Mouse (Mus musculus) central nervous system, embryonic 11.5 days (tissue): ENCODE data around the gene Zfp784. TPM values are rescaled to one million over a fixed set of nuclear protein-coding genes. Genes with fewer than 3 reads are reported as not detected.

Source experiments
- polyA plus RNA-seq: library from polyadenylated mRNA; depleted of rRNA; stranded (reverse); fragments of >200 nt; gene quantifications from 2 replicates; pipeline ENCODE4 v1.2.3, GENCODE M21; 2012; rRNA removed

Gene Zfp784
- polyA plus RNA-seq = 2.4 and 4.1 TPM in 2 replicates

DNA sequence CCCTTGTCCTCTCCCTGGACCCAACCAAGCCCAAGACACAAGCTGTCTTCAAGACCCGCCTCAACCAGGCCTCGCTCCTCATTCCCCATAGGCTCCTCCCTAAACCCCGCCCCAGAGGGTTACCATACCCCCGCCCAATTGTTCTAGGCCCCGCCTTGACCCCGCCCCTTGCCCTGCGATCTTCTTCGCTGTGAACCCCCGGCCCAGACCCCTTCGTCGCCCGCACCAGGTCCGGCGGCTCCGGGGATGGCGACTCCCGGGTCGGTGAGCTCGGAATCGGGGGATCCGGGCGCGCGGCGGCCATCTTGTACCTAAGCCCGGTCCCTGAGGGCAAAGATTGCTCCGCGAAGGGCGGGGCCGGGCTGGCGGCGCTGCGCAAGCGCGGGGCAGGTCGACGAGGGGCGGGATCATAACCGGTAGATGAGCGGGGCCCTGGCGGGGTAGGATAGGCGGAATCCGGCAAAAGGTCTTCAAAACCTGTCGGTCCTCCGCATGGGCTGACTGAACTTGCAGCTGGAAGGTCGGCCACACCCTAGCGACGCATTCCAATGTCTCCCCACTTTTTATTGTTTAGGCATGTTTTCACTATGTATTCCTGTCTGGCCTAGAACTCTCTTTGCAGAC lies at the start of gene Zfp784:
Gene Zfp784 (minus strand): TSS at position 338 of the 624 bp plus-strand sequence.

GRCm38 (mm10) chr7:5080010-5080751 lies 41.9 kb upstream of the Zfp784 start, which contains the start of gene Epn1:
Epn1 (plus strand) TSS chr7:5080235.

DNA sequence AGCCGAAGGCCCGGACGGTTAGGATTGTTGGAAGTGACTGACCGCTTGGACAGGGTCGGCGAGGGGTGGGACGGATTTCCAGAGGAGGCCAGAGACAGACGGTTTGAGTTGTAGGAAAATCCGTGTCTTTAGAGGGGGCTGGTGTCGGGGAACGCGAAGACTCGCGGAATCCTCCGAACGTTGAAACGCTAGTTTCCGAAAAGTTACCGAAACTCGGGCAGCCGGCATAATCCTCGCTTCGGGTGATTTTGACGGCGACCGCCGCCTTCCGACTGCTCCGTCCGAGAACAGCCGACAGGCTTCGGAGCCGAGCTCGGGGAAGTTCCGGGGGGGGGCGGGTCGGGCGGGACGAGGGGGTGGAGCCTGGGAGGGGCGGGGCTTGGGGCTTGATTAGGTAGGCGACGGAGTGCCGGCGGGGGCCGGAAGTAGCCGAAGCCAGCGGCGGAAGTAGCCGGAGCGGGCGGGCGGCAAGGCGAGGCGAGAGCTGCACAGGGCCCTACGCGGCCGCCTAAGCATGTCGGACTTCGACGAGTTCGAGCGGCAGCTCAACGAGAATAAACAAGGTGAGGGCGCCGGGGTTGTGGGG lies 23.6 kb upstream of the Zfp784 start, which contains the start of gene U2af2:
Gene U2af2 (plus strand): TSS at position 370 of the 586 bp plus-strand sequence.

GRCm38 (mm10) chr7:5051193-5052192 lies 13.2 kb upstream of the Zfp784 start, which contains the start of gene Zfp580:
Zfp580 (plus strand) TSS chr7:5051538.

DNA sequence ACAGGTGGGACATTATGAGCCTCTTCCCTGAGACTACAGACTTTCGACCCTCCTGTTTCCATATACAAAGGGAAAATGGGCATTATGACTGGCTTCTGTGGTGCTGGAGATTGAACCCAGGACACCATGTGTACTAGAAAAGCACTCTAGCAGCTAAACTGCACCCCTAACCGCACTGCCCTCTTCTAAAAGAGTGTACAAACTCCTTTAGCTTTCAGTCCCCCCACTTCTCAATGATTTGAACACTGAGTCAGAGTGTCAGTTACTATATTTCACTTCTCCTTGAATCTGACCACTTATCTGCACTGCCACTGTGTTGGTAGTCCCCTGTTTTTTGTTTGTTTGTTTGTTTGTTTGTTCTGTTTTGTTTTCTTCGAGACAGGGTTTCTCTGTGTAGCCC lies 4.4 kb downstream of the Zfp784 start, which contains the start of gene 4632433K11Rik:
Gene 4632433K11Rik (plus strand): TSS at position 301 of the 400 bp plus-strand sequence.

DNA sequence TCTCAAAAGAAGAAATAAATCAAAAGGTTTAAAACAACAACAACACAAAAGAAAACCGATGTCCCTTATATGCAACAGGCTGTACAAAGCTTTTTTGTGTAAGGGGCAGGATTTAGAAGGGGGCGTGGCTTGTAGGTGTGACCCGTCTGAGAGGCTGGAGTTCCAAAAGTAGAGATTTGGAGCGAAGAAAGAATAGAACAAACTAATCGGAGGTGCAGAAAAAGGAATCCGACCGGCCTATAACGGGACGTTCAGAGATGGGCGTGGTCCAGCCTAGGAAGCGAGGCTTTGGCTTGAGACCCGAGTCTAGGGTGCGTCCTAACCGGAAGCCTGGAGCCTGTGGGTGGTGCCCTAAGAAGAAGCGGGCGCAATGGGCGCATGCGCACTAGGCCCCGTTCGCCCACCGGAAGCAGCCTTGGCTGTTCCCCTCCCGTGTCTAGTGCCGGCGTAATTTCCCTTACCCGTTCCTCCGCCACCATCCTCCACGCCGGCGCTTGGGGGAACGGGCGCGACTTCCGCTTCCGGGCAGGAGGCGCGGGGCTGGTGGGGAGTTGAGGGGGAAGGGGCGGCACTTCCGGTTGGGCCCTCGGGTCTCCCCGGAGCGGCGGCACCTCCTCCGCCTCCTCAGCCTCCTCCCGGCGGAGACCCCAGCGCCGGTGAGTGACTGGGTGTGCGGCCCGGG lies 18.1 kb downstream of the Zfp784 start, which contains the start of the genes Zfp865 and Ccdc106:
Gene Zfp865 (plus strand): TSS at position 377 of the 682 bp plus-strand sequence.
Gene Ccdc106 (plus strand): TSS at position 554 of the 682 bp plus-strand sequence.

DNA sequence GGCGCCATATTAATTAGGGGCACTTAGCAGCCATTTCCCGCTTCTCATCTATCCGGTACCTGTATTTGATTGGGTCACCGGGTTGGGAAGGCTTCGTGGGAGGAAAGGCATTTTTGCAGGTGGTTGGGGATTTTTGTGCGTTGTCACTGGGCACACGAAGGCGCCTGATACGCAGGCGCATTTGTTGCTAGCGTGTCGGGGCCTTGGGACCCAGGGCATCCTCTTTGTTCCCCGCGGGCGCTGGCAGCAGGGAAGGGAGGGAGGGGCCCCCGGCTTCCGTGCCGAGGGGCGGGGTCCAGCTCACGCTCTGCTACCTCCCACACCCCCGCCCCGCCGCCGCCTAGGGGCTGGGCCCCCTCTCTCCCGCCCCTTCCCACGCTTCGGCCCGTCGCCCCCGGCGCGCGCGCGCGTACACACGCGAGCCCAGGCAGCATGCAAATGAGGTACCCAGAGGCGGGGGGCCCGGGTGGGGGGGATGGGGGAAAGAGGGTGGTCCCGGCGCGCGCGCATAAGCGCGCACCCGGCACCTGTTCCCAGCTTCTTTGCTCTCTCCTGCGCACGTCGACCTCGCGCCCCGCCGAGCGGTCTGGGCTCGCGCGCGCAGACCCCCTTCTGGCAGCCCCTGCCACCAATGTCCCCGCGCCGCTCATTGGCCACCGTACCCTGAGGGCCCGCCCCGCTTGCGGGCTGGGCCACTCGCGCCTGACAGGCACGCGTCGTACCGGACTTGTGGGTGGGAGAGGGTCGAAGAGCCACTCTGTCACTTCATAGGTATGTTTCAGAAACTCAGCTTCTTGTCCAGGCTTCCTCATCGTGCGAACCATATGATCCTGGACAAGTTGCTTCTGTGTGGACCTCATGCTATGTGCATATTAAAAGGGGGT lies 22.9 kb downstream of the Zfp784 start, which contains the start of gene Gm44973:
Gene Gm44973 (plus strand): TSS at position 379 of the 884 bp plus-strand sequence.

GRCm38 (mm10) chr7:5014251-5015117 lies 23.8 kb downstream of the Zfp784 start, which contains the start of the genes Zfp524 and Fiz1:
Zfp524 (plus strand) TSS chr7:5014415.
Fiz1 (minus strand) TSS chr7:5014697.

GRCm38 (mm10) chr7:4996003-4996895 lies 42.0 kb downstream of the Zfp784 start, which contains the start of gene Zfp579:
Zfp579 (minus strand) TSS chr7:4996158.

Other genes with a start within 250 kb of the Zfp784 start
- 2.8 and 3.2 TPM in 2 replicates for gene Tmem238, start 248.8 kb downstream of the Zfp784 start, polyA plus RNA-seq
- gene Rpl28, start 245.6 kb downstream of the Zfp784 start, polyA plus RNA-seq = 672 and 775 TPM in 2 replicates
- 468 and 512 TPM in 2 replicates for gene Ube2s, start 225.9 kb downstream of the Zfp784 start, polyA plus RNA-seq
- gene Shisa7, start 193.8 kb downstream of the Zfp784 start, polyA plus RNA-seq = 14.0 and 22.4 TPM in 2 replicates
- gene Isoc2b, start 168.2 kb downstream of the Zfp784 start, polyA plus RNA-seq = 2.3 and 2.8 TPM in 2 replicates
- gene Isoc2a, start 161.3 kb downstream of the Zfp784 start, polyA plus RNA-seq = 9.2 TPM in 2 replicates
- 0.17 and 0.24 TPM in 2 replicates for gene Gm36210, start 131.9 kb downstream of the Zfp784 start, polyA plus RNA-seq
- 11.2 and 12.9 TPM in 2 replicates for gene Zfp628, start 123.2 kb downstream of the Zfp784 start, polyA plus RNA-seq
- gene Nat14, start 116.4 kb downstream of the Zfp784 start, polyA plus RNA-seq = 7.2 and 22.6 TPM in 2 replicates
- gene Ssc5d, start 112.7 kb downstream of the Zfp784 start, polyA plus RNA-seq = 5.9 and 6.9 TPM in 2 replicates
- 0.41 and 0.44 TPM in 2 replicates for gene Sbk2, start 74.0 kb downstream of the Zfp784 start, polyA plus RNA-seq
- 0.06 and 0.21 TPM in 2 replicates for gene Sbk3, start 67.3 kb downstream of the Zfp784 start, polyA plus RNA-seq
- 98.6 and 106 TPM in 2 replicates for gene Zfp579, start 42.3 kb downstream of the Zfp784 start, polyA plus RNA-seq
- gene Zfp524, start 24.0 kb downstream of the Zfp784 start, polyA plus RNA-seq = 6.5 and 9.5 TPM in 2 replicates
- gene Fiz1, start 23.7 kb downstream of the Zfp784 start, polyA plus RNA-seq = 48.2 and 52.4 TPM in 2 replicates
- gene Gm44973, start 22.9 kb downstream of the Zfp784 start, polyA plus RNA-seq = not detected in 2 replicates
- 34.0 and 43.5 TPM in 2 replicates for gene Zfp865, start 18.1 kb downstream of the Zfp784 start, polyA plus RNA-seq
- gene Ccdc106, start 17.9 kb downstream of the Zfp784 start, polyA plus RNA-seq = 11.1 and 13.0 TPM in 2 replicates
- gene 4632433K11Rik, start 4.3 kb downstream of the Zfp784 start, polyA plus RNA-seq = not detected in 2 replicates
- 32.5 and 35.1 TPM in 2 replicates for gene Zfp580, start 13.1 kb upstream of the Zfp784 start, polyA plus RNA-seq
- gene U2af2, start 23.7 kb upstream of the Zfp784 start, polyA plus RNA-seq = 437 and 455 TPM in 2 replicates
- 105 and 111 TPM in 2 replicates for gene Epn1, start 41.8 kb upstream of the Zfp784 start, polyA plus RNA-seq
- gene Rfpl4, start 78.5 kb upstream of the Zfp784 start, polyA plus RNA-seq = not detected in 2 replicates
- gene Rasl2-9, start 87.5 kb upstream of the Zfp784 start, polyA plus RNA-seq = 0.13 and 0.50 TPM in 2 replicates
- not detected in 2 replicates for gene Vmn1r55, start 111.2 kb upstream of the Zfp784 start, polyA plus RNA-seq
- not detected in 2 replicates for gene Vmn1r56, start 158.3 kb upstream of the Zfp784 start, polyA plus RNA-seq
- gene Vmn1r57, start 180.0 kb upstream of the Zfp784 start, polyA plus RNA-seq = not detected in 2 replicates